Mouse (Mus musculus) forebrain, embryonic 10.5 days (tissue): ENCODE results near the gene 4932438A13Rik. TPM values are rescaled to one million over a fixed set of nuclear protein-coding genes. Genes with fewer than 3 reads are reported as not detected.

Experiments used
- DNase-seq: peaks from one replicate; pipeline ENCODE4 v3.0.0-alpha.2; 2017; ENCODE audit warnings: low spot score; ENCODE audit errors: extremely low spot score
- H3K27ac ChIP-seq: fragments of 300-500 bp; sonication (generic); 2 replicates; pipeline ENCODE4 v1.5.1; 2016; ENCODE audit warnings: mild to moderate bottlenecking
- H3K27me3 ChIP-seq: fragments of 300-500 bp; sonication (generic); 2 replicates; pipeline ENCODE4 v1.6.1; 2016; ENCODE audit warnings: mild to moderate bottlenecking; ENCODE audit not compliant: poor library complexity, severe bottlenecking
- H3K36me3 ChIP-seq: fragments of 300-500 bp; sonication (generic); replicated peaks from 2 replicates; pipeline ENCODE4 v1.6.1; 2016; ENCODE audit warnings: mild to moderate bottlenecking, moderate library complexity
- H3K4me1 ChIP-seq: fragments of 300-500 bp; sonication (generic); 2 replicates; pipeline ENCODE4 v1.6.1; 2016
- H3K4me3 ChIP-seq: fragments of 300-500 bp; sonication (generic); 2 replicates; pipeline ENCODE4 v1.5.1; 2016; ENCODE audit warnings: mild to moderate bottlenecking, moderate library complexity
- H3K9me3 ChIP-seq: fragments of 300-500 bp; sonication (generic); 2 replicates; pipeline ENCODE4 v1.6.1; 2016; ENCODE audit warnings: mild to moderate bottlenecking, moderate library complexity
- WGBS: fragments of 180-500 bp; shearing (Covaris S2); methylation state at CpG from one replicate; pipeline ENCODE4 v1.1.7; 2016; 5-methylcytosine and 5-hydroxymethylcytosine counted together
- polyA plus RNA-seq: library from polyadenylated mRNA; unstranded; fragments of >200 nt; fragmentation: Nextera tagmentation; extraction: Ambion mirVana; gene quantifications from 2 replicates; pipeline ENCODE4 v1.2.1, GENCODE M21; 2016

Gene 4932438A13Rik
- 34.6 and 37.7 TPM in 2 replicates for polyA plus RNA-seq

DNA sequence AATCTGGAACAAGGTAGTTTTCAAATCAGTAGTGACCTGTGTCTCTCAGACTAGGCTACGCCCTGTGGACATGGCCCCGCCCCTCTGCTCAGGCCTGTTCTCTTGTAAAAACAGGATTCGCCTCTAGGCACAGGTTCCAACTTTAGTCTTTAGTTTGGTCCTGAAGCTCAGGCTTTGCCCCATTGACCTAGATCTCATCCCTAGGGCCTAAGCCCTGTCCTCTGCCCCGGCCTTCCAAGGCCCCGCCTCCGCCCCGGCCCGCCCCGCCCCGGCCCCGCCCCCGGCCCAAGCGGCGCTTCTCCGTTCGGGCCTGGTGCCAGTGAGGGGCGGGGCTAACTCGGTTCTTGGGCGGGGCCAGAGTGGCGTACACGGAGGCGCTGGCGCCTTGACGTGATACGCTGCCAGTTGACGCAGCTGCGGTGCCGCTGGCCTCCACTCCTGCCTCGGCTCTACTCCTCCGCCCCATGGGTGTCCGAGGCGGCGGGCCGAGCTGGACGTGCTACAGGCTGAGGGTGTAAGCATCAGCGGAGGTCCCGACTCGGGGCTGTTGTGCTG lies at the start of gene 4932438A13Rik:
Gene 4932438A13Rik (plus strand): TSS at position 384 of the 555 bp plus-strand sequence.
- H3K27me3 ChIP-seq: no peaks in the 10 kb centered on the region
- peak; percentile 96 for DNase-seq
- WGBS: under 1% methylated on average over 38 of the region's 38 CpGs
- H3K9me3 ChIP-seq: no peaks in the 10 kb centered on the region
- peaks cover 30% of the 10 kb centered on the region for H3K36me3 ChIP-seq
- H3K4me1 ChIP-seq: peaks cover 14% of the 10 kb centered on the region
- peak within 1 kb of the TSS; percentile 88 for H3K4me3 ChIP-seq
- H3K27ac ChIP-seq: peak within 1 kb of the TSS; percentile 90

DNA sequence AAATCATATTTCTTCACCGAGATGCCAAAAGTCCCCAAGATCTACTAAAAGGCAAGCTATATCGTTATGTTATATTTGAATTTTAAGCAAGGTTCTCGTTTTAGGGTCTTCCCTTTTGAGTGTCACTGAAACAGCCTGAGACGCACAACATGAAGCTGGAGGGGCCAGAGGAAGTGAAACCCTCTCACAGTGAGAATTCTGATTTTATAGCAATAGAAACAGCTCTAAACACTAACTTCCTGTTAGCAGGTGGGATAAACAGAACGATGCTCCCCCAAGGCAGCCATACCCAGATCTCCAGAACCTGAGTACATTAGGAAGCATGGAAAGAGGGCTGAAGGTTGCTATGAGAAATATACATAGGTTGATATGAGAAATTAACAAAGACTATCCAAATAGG lies 46.3 kb upstream of the 4932438A13Rik start:
- H3K36me3 ChIP-seq: no peaks in the 10 kb centered on the region
- whole genome bisulfite sequencing: 86% methylated on average over 5 of the region's 5 CpGs
- DNase-seq: no peak
- no peak overlapping the region for H3K4me3 ChIP-seq
- no peak overlapping the region for H3K27ac ChIP-seq
- no peaks in the 10 kb centered on the region for H3K27me3 ChIP-seq
- no peaks in the 10 kb centered on the region for H3K9me3 ChIP-seq
- no peaks in the 10 kb centered on the region for H3K4me1 ChIP-seq

- no peaks in the 10 kb centered on the region for H3K27me3 ChIP-seq
- no peak overlapping the region for H3K27ac ChIP-seq
- no peak overlapping the region for H3K4me3 ChIP-seq
- WGBS: 74% methylated on average over 7 of the region's 7 CpGs
- H3K36me3 ChIP-seq: no peaks in the 10 kb centered on the region
- H3K9me3 ChIP-seq: no peaks in the 10 kb centered on the region
- DNase-seq: no peak
- H3K4me1 ChIP-seq: no peaks in the 10 kb centered on the region
Measured at GRCm38 (mm10) chr3:36819402-36819801, 43.5 kb upstream of the 4932438A13Rik start.

GRCm38 (mm10) chr3:36821037-36821436 lies 41.9 kb upstream of the 4932438A13Rik start:
- 91% methylated on average over 9 of the region's 9 CpGs for whole genome bisulfite sequencing
- H3K36me3 ChIP-seq: no peaks in the 10 kb centered on the region
- H3K27me3 ChIP-seq: no peaks in the 10 kb centered on the region
- H3K27ac ChIP-seq: no peak overlapping the region
- H3K9me3 ChIP-seq: no peaks in the 10 kb centered on the region
- H3K4me3 ChIP-seq: no peak overlapping the region
- no peak for DNase-seq
- no peaks in the 10 kb centered on the region for H3K4me1 ChIP-seq

DNA sequence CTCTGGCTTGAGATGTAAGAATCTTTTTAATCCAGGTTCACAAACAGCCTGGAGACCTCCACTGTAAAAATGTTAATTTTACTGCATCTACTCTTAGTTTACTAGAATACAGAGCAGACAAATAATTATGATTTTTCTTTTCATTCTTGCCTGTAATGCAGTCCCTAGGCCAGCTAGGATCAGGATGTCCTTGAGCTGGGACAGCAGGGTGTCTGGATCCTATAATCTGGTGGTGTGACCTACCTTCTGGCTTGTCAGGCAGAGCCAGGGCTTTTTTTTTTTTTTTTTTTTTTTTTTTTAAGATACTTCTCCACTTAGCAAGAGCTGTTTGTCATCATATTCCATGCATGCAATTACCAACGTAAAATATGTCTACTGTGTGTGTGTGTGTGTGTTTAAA lies 37.8 kb upstream of the 4932438A13Rik start:
- 81% methylated on average over 1 of the region's 1 CpGs for WGBS
- no peaks in the 10 kb centered on the region for H3K27me3 ChIP-seq
- no peaks in the 10 kb centered on the region for H3K4me1 ChIP-seq
- H3K9me3 ChIP-seq: no peaks in the 10 kb centered on the region
- no peak overlapping the region for H3K27ac ChIP-seq
- DNase-seq: no peak
- H3K4me3 ChIP-seq: no peak overlapping the region
- no peaks in the 10 kb centered on the region for H3K36me3 ChIP-seq

GRCm38 (mm10) chr3:36825554-36825953 lies 37.4 kb upstream of the 4932438A13Rik start:
- DNase-seq: no peak
- 84% methylated on average over 4 of the region's 4 CpGs for WGBS
- Histone ChIP-seq H3K4me3 (no peak overlapping the region), H3K27me3 (no peaks in the 10 kb centered on the region), H3K36me3 (no peaks in the 10 kb centered on the region), H3K9me3 (no peaks in the 10 kb centered on the region), H3K4me1 (no peaks in the 10 kb centered on the region), H3K27ac (no peak overlapping the region)

DNA sequence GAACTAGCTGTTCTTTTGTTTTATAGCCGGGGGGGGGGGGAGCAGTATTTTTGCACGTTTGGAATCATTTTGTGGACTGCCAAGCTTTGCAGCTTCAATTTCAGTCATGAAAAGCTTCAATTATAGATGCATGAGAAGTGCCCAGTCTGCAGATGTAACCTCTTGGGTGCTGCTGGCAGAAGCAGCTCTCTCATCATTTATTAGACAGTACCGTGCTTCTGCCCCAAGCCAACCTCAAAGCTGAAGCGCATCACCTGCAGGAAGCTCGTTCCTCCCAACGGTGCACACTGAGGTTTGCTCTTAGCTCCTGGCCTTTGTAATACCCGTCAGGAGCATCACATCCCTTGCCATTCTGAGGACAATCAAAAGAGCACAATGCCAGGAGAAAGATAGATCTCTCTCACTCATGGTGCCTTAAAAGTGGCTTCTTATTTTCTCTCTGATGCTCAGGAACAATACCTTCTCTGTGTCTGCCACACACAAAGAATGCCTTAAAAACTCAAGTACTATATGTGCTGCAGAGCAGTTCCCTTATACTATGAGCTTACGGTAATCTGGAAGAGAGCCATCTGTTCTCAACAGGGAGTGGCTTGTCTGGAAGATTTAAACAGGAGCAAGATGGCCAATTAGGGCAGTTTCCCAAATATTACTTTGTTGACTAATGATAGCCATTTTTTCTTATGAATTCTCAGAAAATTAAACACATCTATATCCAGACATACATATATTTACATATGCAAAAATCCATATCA lies 35.5 kb upstream of the 4932438A13Rik start:
- no peak for DNase-seq
- Histone ChIP-seq H3K4me3 (no peak overlapping the region), H3K4me1 (no peaks in the 10 kb centered on the region), H3K27me3 (no peaks in the 10 kb centered on the region), H3K36me3 (no peaks in the 10 kb centered on the region), H3K9me3 (no peaks in the 10 kb centered on the region), H3K27ac (no peak overlapping the region)
- 59% methylated on average over 8 of the region's 8 CpGs for WGBS

- no peak overlapping the region for H3K27ac ChIP-seq
- no peaks in the 10 kb centered on the region for H3K9me3 ChIP-seq
- no peaks in the 10 kb centered on the region for H3K27me3 ChIP-seq
- WGBS: 93% methylated on average over 3 of the region's 3 CpGs
- no peak for DNase-seq
- no peaks in the 10 kb centered on the region for H3K36me3 ChIP-seq
- H3K4me3 ChIP-seq: no peak overlapping the region
- H3K4me1 ChIP-seq: peaks cover 5% of the 10 kb centered on the region; the same call in 1 of the 2 replicates
Measured at GRCm38 (mm10) chr3:36830218-36830617, 32.7 kb upstream of the 4932438A13Rik start.

DNA sequence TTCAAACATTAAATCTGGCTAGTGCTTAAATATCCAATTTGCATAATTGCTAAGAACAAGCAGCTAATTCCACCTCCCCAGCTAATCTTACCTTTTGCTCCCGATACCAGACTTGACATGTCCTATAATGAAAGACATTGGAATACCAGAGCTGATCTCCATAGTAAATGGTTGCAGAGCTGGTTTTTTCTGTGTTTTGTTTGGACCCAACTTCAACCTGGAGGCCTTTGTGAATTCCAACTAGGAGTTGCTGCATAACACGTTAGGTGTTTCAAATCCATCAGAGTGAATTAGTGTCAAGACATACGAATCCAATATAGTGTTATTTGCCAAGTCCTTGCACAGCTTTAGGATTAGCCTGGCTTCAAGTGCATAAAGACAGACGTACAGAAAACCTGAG lies 28.5 kb upstream of the 4932438A13Rik start:
- no peak for DNase-seq
- Histone ChIP-seq H3K27ac (no peak overlapping the region), H3K36me3 (no peaks in the 10 kb centered on the region), H3K4me3 (no peak overlapping the region), H3K9me3 (no peaks in the 10 kb centered on the region), H3K27me3 (no peaks in the 10 kb centered on the region), H3K4me1 (peaks cover 16% of the 10 kb centered on the region)
- 82% methylated on average over 4 of the region's 4 CpGs for WGBS

GRCm38 (mm10) chr3:36834832-36835231 lies 28.1 kb upstream of the 4932438A13Rik start:
- Histone ChIP-seq H3K27ac (no peak overlapping the region), H3K4me3 (no peak overlapping the region), H3K4me1 (peaks cover 16% of the 10 kb centered on the region), H3K27me3 (0 out of 2 replicates have a peak, but pooled peaks cover 3% of the 10 kb centered on the region), H3K9me3 (no peaks in the 10 kb centered on the region), H3K36me3 (no peaks in the 10 kb centered on the region)
- WGBS: 88% methylated on average over 2 of the region's 2 CpGs
- no peak for DNase-seq

GRCm38 (mm10) chr3:36835525-36836203 lies 27.2 kb upstream of the 4932438A13Rik start:
- H3K4me3 ChIP-seq: peak overlapping the region; percentile 37
- H3K36me3 ChIP-seq: no peaks in the 10 kb centered on the region
- H3K4me1 ChIP-seq: peaks cover 17% of the 10 kb centered on the region
- no peaks in the 10 kb centered on the region for H3K9me3 ChIP-seq
- peak overlapping the region; percentile 74 for H3K27ac ChIP-seq
- DNase-seq: peak; percentile 24
- 19% methylated on average over 18 of the region's 18 CpGs for WGBS
- H3K27me3 ChIP-seq: 0 out of 2 replicates have a peak, but pooled peaks cover 4% of the 10 kb centered on the region

DNA sequence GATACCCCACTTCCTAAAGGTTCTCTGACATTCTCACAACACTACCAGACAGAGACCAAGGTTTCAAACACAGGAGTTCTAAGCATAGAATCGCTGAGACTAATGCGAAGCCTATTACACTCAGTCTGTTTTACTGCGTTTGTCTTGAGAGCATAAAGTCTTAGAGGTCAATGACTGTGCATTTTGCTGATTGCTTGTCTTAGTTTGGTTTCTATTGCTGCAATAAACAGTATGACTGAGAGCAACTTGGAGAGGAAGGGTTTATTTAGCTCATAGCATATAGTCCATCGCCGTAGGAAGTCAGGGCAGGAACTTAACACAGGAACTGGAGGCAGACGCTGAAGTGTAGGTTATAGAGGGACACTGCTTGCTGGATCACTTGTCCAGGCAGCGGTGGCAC lies 26.1 kb upstream of the 4932438A13Rik start:
- Histone ChIP-seq H3K36me3 (no peaks in the 10 kb centered on the region), H3K27ac (no peak overlapping the region), H3K4me1 (peaks cover 19% of the 10 kb centered on the region), H3K9me3 (no peaks in the 10 kb centered on the region), H3K27me3 (0 out of 2 replicates have a peak, but pooled peaks cover 4% of the 10 kb centered on the region), H3K4me3 (no peak overlapping the region)
- no peak for DNase-seq
- WGBS: 89% methylated on average over 7 of the region's 7 CpGs
